Mouse (Mus musculus) MEL (cell line): ENCODE results near the gene Klf12. TPM values are rescaled to one million over a fixed set of nuclear protein-coding genes. Genes with fewer than 3 reads are reported as not detected.

Source experiments
- DNase-seq: peaks from one replicate; pipeline ENCODE4 v3.0.0; 2011; ENCODE audit warnings: low read depth, low spot score
- H3K27ac ChIP-seq: 2 replicates; pipeline ENCODE4 v1.5.1; 2012; ENCODE audit warnings: low read depth, mild to moderate bottlenecking, control low read depth, low read length, moderate library complexity; ENCODE audit not compliant: control insufficient read depth
- H3K27me3 ChIP-seq, 2 experiments: fragments of 150-350 bp in 1 of 2; sonication (generic) in 1 of 2; 2 replicates each; pipeline ENCODE4 v1.6.1; 2012; ENCODE audit warnings: low read length in 2 of 2, mild to moderate bottlenecking in 2 of 2, improper control_type of control experiment in 1 of 2, moderate library complexity in 1 of 2; ENCODE audit not compliant: insufficient read depth in 2 of 2, control insufficient read depth in 1 of 2
- H3K36me3 ChIP-seq, 2 experiments: 2 replicates each; pipeline ENCODE4 v1.6.1; 2012 to 2014; ENCODE audit warnings: low read length in 2 of 2, improper control_type of control experiment in 1 of 2, inconsistent platforms in 1 of 2, mild to moderate bottlenecking in 1 of 2; ENCODE audit not compliant: insufficient read depth in 2 of 2, control insufficient read depth in 1 of 2
- H3K4me1 ChIP-seq, 2 experiments: fragments of 150-350 bp in 1 of 2; sonication (generic) in 1 of 2; 2 replicates each; pipeline ENCODE4 v1.6.1; 2012; ENCODE audit warnings: low read length in 2 of 2, improper control_type of control experiment in 1 of 2, mild to moderate bottlenecking in 1 of 2; ENCODE audit not compliant: insufficient read depth in 2 of 2, control insufficient read depth in 1 of 2
- H3K4me3 ChIP-seq, 2 experiments: fragments of 150-350 bp in 1 of 2; sonication (generic) in 1 of 2; 2 replicates each; pipeline ENCODE4 v1.5.1; 2012; ENCODE audit warnings: low read depth in 2 of 2, low read length in 2 of 2, mild to moderate bottlenecking in 2 of 2, moderate library complexity in 2 of 2, control low read depth in 1 of 2, improper control_type of control experiment in 1 of 2; ENCODE audit not compliant: control insufficient read depth in 1 of 2, insufficient read depth in 1 of 2
- H3K79me2 ChIP-seq: 2 replicates; pipeline ENCODE4 v1.6.1; 2012; ENCODE audit warnings: mild to moderate bottlenecking, low read length, moderate library complexity; ENCODE audit not compliant: control insufficient read depth, poor library complexity, insufficient read depth
- H3K9ac ChIP-seq: 2 replicates; pipeline ENCODE4 v1.6.1; 2012; ENCODE audit warnings: low read depth, mild to moderate bottlenecking, control low read depth, low read length, moderate library complexity; ENCODE audit not compliant: control insufficient read depth, poor library complexity, severe bottlenecking
- H3K9me3 ChIP-seq: fragments of 150-350 bp; sonication (generic); replicated peaks from 2 replicates; pipeline ENCODE4 v1.6.1; 2012; ENCODE audit warnings: mild to moderate bottlenecking, low read length, improper control_type of control experiment, moderate library complexity; ENCODE audit not compliant: insufficient read depth
- BHLHE40 ChIP-seq: IDR thresholded peaks from 2 replicates; pipeline ENCODE4 v1.6.1; 2012; ENCODE audit warnings: low read depth, mild to moderate bottlenecking, inconsistent platforms, low read length, improper control_type of control experiment, borderline replicate concordance
- CHD2 ChIP-seq: IDR thresholded peaks from 2 replicates; pipeline ENCODE4 v1.6.1; 2011; ENCODE audit warnings: low read length, improper control_type of control experiment
- ETS1 ChIP-seq: IDR thresholded peaks from 2 replicates; pipeline ENCODE4 v1.6.1; 2012; ENCODE audit warnings: low read depth, mild to moderate bottlenecking, inconsistent platforms, low read length, improper control_type of control experiment, moderate library complexity
- MAFK ChIP-seq: IDR thresholded peaks from 2 replicates; pipeline ENCODE4 v1.6.1; 2011; ENCODE audit warnings: low read depth, mild to moderate bottlenecking, low read length, improper control_type of control experiment, borderline replicate concordance
- MEF2A ChIP-seq: IDR thresholded peaks from 2 replicates; pipeline ENCODE4 v1.6.1; 2014; ENCODE audit warnings: low read depth, mild to moderate bottlenecking, inconsistent platforms, low read length, improper control_type of control experiment; ENCODE audit not compliant: poor library complexity, insufficient replicate concordance, severe bottlenecking; ENCODE audit errors: extremely low read depth
- MXI1 ChIP-seq: IDR thresholded peaks from 2 replicates; pipeline ENCODE4 v1.6.1; 2011; ENCODE audit warnings: mild to moderate bottlenecking, low read depth, low read length, improper control_type of control experiment
- NRF1 ChIP-seq: IDR thresholded peaks from 2 replicates; pipeline ENCODE4 v1.6.1; 2014; ENCODE audit warnings: low read depth, mild to moderate bottlenecking, inconsistent platforms, low read length, improper control_type of control experiment, moderate library complexity; ENCODE audit not compliant: poor library complexity, insufficient read depth, severe bottlenecking
- RCOR1 ChIP-seq: IDR thresholded peaks from 2 replicates; pipeline ENCODE4 v1.6.1; 2012; ENCODE audit warnings: low read depth, mild to moderate bottlenecking, inconsistent platforms, low read length, improper control_type of control experiment
- SIN3A ChIP-seq: IDR thresholded peaks from 2 replicates; pipeline ENCODE4 v1.6.1; 2012; ENCODE audit warnings: low read length, improper control_type of control experiment, inconsistent platforms
- SMC3 ChIP-seq: IDR thresholded peaks from 2 replicates; pipeline ENCODE4 v1.6.1; 2011; ENCODE audit warnings: low read depth, low read length, improper control_type of control experiment
- TAL1 ChIP-seq: IDR thresholded peaks from 2 replicates; pipeline ENCODE4 v1.6.1; 2012; ENCODE audit warnings: mild to moderate bottlenecking, inconsistent platforms, low read length, moderate library complexity, mixed read lengths
- TBP ChIP-seq: IDR thresholded peaks from 2 replicates; pipeline ENCODE4 v1.8.0; 2011; ENCODE audit warnings: low read depth, low read length, improper control_type of control experiment
- USF1 ChIP-seq: IDR thresholded peaks from 2 replicates; pipeline ENCODE4 v1.6.1; 2014; ENCODE audit warnings: low read depth, mild to moderate bottlenecking, inconsistent platforms, low read length, improper control_type of control experiment, moderate library complexity
- USF2 ChIP-seq, 2 experiments: IDR thresholded peaks; 2 replicates each; pipeline ENCODE4 v1.6.1; 2011 to 2012; ENCODE audit warnings: improper control_type of control experiment in 2 of 2, low read length in 2 of 2, borderline replicate concordance in 1 of 2, inconsistent platforms in 1 of 2, low read depth in 1 of 2, mild to moderate bottlenecking in 1 of 2; ENCODE audit not compliant: insufficient read depth in 1 of 2
- ZKSCAN1 ChIP-seq: IDR thresholded peaks from 2 replicates; pipeline ENCODE4 v1.6.1; 2012; ENCODE audit warnings: low read depth, mild to moderate bottlenecking, inconsistent platforms, low read length, improper control_type of control experiment, moderate library complexity
- ZMIZ1 ChIP-seq: IDR thresholded peaks from 2 replicates; pipeline ENCODE4 v1.6.1; 2012; ENCODE audit warnings: low read depth, mild to moderate bottlenecking, inconsistent platforms, low read length, improper control_type of control experiment, moderate library complexity
- polyA plus RNA-seq, 2 experiments: library from polyadenylated mRNA; stranded (reverse) in 1 of 2; unstranded in 1 of 2; fragments of >175 nt in 1 of 2; fragments of >200 nt in 1 of 2; gene quantifications; 2 replicates each; pipeline versions ENCODE4 v1.2.1 to v1.2.4; 2012; ENCODE audit warnings: low replicate concordance in 2 of 2, low read depth in 1 of 2; ENCODE audit not compliant: insufficient read length in 2 of 2, insufficient read depth in 1 of 2, missing spikeins in 1 of 2
- total RNA-seq: library from RNA; depleted of rRNA; stranded (reverse); fragments of 300-350 nt; gene quantifications from 2 replicates; pipeline ENCODE4 v1.2.3, GENCODE M21; 2012

Gene Klf12
- total and polyA plus RNA-seq, 3 experiments = 0.42 to 1.2 TPM; not detected in 1

DNA sequence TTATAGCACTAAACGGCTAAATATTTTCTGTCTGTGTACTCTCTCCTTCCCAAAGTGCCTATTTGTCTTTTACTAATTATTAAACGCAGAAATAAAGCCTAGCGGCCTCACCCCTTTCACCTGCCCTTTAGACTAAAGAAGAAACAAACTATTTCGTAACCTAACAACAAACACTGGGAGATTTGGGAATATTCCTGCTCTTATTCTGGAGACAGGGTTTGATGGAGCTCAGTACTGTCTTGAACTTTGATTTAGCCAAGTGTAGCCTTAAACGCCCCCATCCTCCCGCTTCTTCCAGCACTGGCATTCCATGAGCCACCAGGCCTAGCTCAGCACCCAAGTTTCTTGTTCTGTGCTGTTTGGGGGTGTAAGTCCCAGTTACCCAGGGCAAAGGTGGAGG, 56.4 kb downstream of the Klf12 start:
- no peak overlapping the region for H3K27ac ChIP-seq
- TF ChIP-seq MXI1 (no peak), USF1 (no peak), TBP (no peak), RCOR1 (no peak), SIN3A (no peak), SMC3 (no peak), ETS1 (no peak), USF2 (IDR thresholded peaks at IDR 0.05; ENCODE audit: borderline replicate concordance in 1 of 2, insufficient read depth in 1 of 2, low read depth in 1 of 2, low read length in 2 of 2) (no peak), CHD2 (no peak), NRF1 (no peak), ZMIZ1 (no peak), MEF2A (no peak), TAL1 (no peak), ZKSCAN1 (no peak), BHLHE40 (no peak)
- TF ChIP-seq, all 39 proteins: peak for 0
- Histone ChIP-seq H3K4me1 (no peaks in the 10 kb centered on the region), H3K36me3 (no peaks in the 10 kb centered on the region), H3K27me3 (no peaks in the 10 kb centered on the region), H3K9me3 (no peaks in the 10 kb centered on the region), H3K4me3 (no peak overlapping the region), H3K9ac (no peak overlapping the region), H3K79me2 (no peaks in the 10 kb centered on the region)
- no peak for DNase-seq

- Histone ChIP-seq H3K36me3 (no peaks in the 10 kb centered on the region), H3K27ac (no peak overlapping the region), H3K79me2 (no peaks in the 10 kb centered on the region), H3K4me1 (no peaks in the 10 kb centered on the region), H3K9ac (no peak overlapping the region), H3K9me3 (no peaks in the 10 kb centered on the region), H3K27me3 (no peaks in the 10 kb centered on the region), H3K4me3 (no peak overlapping the region)
- DNase-seq = no peak
- TF ChIP-seq SIN3A (no peak), MAFK (no peak)
Measured at GRCm38 (mm10) chr14:100227717-100228116, 56.8 kb downstream of the Klf12 start.
